Mouse (Mus musculus) liver, embryonic 14.5 days (tissue): ENCODE results near the gene Psd. TPM values are rescaled to one million over a fixed set of nuclear protein-coding genes. Genes with fewer than 3 reads are reported as not detected.

Experiments used
- ATAC-seq: fragments of 200-750 bp; cut with Nextera tagmentation; 2 replicates; pipeline ENCODE4 v1.8.0; 2017; ENCODE audit warnings: moderate number of reproducible peaks, mild to moderate bottlenecking, moderate library complexity; ENCODE audit not compliant: insufficient read depth
- DNase-seq, 3 experiments: peaks; one replicate each; pipeline ENCODE4 v3.0.0-alpha.2; 2012 to 2013; ENCODE audit warnings: low read depth in 3 of 3, low spot score in 3 of 3
- H3K27ac ChIP-seq: fragments of 300-500 bp; sonication (generic); 2 replicates; pipeline ENCODE4 v1.5.1; 2014; ENCODE audit warnings: moderate library complexity, mild to moderate bottlenecking, control low read depth, inconsistent platforms
- H3K27me3 ChIP-seq: fragments of 300-500 bp; sonication (generic); 2 replicates; pipeline ENCODE4 v1.6.1; 2014; ENCODE audit warnings: mild to moderate bottlenecking, low read length, moderate library complexity; ENCODE audit not compliant: control insufficient read depth, insufficient read depth
- H3K36me3 ChIP-seq: fragments of 300-500 bp; sonication (generic); replicated peaks from 2 replicates; pipeline ENCODE4 v1.6.1; 2014; ENCODE audit warnings: low read depth; ENCODE audit not compliant: control insufficient read depth, insufficient read depth
- H3K4me1 ChIP-seq, 2 experiments: fragments of 200-500 bp in 1 of 2; fragments of 300-500 bp in 1 of 2; sonication (generic) in 1 of 2; replicated peaks; 2 replicates each; pipeline ENCODE4 v1.6.1; 2012 to 2014; ENCODE audit warnings: antibody characterized with exemption in 1 of 2, inconsistent platforms in 1 of 2, low read length in 1 of 2; ENCODE audit not compliant: control insufficient read depth in 2 of 2, insufficient read depth in 2 of 2
- H3K4me2 ChIP-seq: fragments of 300-500 bp; sonication (generic); 2 replicates; pipeline ENCODE4 v1.6.1; 2014; ENCODE audit warnings: low read depth, mild to moderate bottlenecking, control low read depth, moderate library complexity
- H3K4me3 ChIP-seq, 2 experiments: fragments of 200-500 bp in 1 of 2; fragments of 300-500 bp in 1 of 2; sonication (generic) in 1 of 2; 2 replicates each; pipeline ENCODE4 v1.5.1; 2012 to 2014; ENCODE audit warnings: low read depth in 2 of 2, low read length in 2 of 2, mild to moderate bottlenecking in 2 of 2, control low read depth in 1 of 2, inconsistent platforms in 1 of 2, moderate library complexity in 1 of 2; ENCODE audit not compliant: insufficient read depth in 1 of 2
- H3K9ac ChIP-seq: fragments of 300-500 bp; sonication (generic); replicated peaks from 2 replicates; pipeline ENCODE4 v1.6.1; 2014; ENCODE audit warnings: mild to moderate bottlenecking, control low read depth, moderate library complexity
- H3K9me3 ChIP-seq: fragments of 300-500 bp; sonication (generic); 2 replicates; pipeline ENCODE4 v1.6.1; 2016; ENCODE audit warnings: low read length, mixed read lengths; ENCODE audit not compliant: control insufficient read depth
- CTCF ChIP-seq: IDR thresholded peaks from 2 replicates; pipeline ENCODE4 v1.5.1; 2016; ENCODE audit warnings: antibody characterized with exemption, low read depth, control low read depth
- EP300 ChIP-seq: IDR thresholded peaks from 2 replicates; pipeline ENCODE4 v1.6.1; 2016; ENCODE audit warnings: antibody characterized with exemption, low read depth
- WGBS: fragments of 180-500 bp; shearing (Covaris S2); extraction: QIAGEN DNeasy Blood & Tissue Kit; methylation state at CpG from one replicate; pipeline ENCODE4 v1.1.7; 2014; ENCODE audit not compliant: insufficient replicate concordance; 5-methylcytosine and 5-hydroxymethylcytosine counted together
- polyA plus RNA-seq, 2 experiments: library from polyadenylated mRNA; depleted of rRNA in 1 of 2; stranded (reverse) in 1 of 2; unstranded in 1 of 2; fragments of >200 nt; fragmentation: Nextera tagmentation in 1 of 2; extraction: Ambion mirVana in 1 of 2; gene quantifications; 2 replicates each; pipeline versions ENCODE4 v1.2.1 to v1.2.3; 2012 to 2014

The Psd gene
- polyA plus RNA-seq, 2 experiments: 4.9 TPM

DNA sequence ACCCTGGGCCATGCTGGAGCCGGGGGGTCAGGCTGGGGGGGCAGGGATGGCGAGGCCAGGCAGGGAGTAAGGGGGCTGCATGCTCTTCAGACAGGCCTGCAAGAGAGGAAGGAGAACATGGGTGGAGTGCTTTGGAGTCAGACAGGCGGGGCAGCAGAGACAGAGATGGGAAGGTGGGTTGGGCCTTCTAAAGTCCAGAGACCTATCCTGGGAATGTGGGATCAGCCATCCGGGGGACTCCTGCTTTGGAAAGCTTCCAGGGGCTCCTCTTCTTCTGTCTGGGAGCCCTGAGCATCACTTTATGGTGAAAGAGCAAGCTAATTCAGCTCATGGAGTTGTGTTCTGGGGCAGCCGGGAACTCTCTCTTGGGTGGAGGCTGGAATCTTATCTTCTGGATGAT, 2.0 kb downstream of the Psd start:
- no peak overlapping the region for H3K9ac ChIP-seq
- TF ChIP-seq CTCF: no peak
- no peak for TF ChIP-seq EP300
- H3K4me1 ChIP-seq: peaks cover 13 to 20% of the 10 kb centered on the region in 2 experiments
- no peaks in the 10 kb centered on the region for H3K36me3 ChIP-seq
- 48% methylated on average over 5 of the region's 5 CpGs for WGBS
- DNase-seq (no peak), ATAC-seq (no peak)
- H3K27ac ChIP-seq: no peak overlapping the region
- no peak overlapping the region for H3K4me3 ChIP-seq
- H3K27me3 ChIP-seq: peaks cover 77% of the 10 kb centered on the region
- no peaks in the 10 kb centered on the region for H3K9me3 ChIP-seq
- H3K4me2 ChIP-seq: no peak overlapping the region

DNA sequence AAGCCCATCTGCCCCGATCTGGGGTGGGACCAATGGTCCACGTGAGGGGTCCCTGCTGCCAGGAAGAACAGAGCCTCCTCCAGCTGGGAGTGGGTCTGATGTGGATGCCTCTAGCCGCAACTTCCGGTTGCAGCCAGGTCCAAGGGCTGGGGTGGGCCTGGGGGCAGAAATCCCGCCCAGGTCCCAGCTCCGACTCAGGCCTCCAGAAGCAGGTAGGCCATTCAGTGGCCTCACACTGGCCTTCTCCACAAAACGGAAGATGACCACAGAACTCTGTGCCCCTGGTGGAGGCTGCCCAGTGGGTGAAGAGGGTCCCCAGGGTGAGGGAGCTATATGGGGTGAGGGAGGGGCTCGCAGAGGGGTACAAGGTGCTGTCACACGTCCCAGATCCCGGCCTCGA, 2.6 kb downstream of the Psd start:
- Histone ChIP-seq H3K4me3 (no peak overlapping the region), H3K27ac (no peak overlapping the region), H3K4me2 (no peak overlapping the region), H3K9ac (no peak overlapping the region), H3K27me3 (peaks cover 82% of the 10 kb centered on the region), H3K36me3 (no peaks in the 10 kb centered on the region), H3K9me3 (no peaks in the 10 kb centered on the region), H3K4me1 (peaks cover 10 to 14% of the 10 kb centered on the region in 2 experiments)
- no peak for ATAC-seq
- TF ChIP-seq EP300 (no peak), CTCF (no peak)
- DNase-seq: no peak
- 47% methylated on average over 11 of the region's 11 CpGs for WGBS

DNA sequence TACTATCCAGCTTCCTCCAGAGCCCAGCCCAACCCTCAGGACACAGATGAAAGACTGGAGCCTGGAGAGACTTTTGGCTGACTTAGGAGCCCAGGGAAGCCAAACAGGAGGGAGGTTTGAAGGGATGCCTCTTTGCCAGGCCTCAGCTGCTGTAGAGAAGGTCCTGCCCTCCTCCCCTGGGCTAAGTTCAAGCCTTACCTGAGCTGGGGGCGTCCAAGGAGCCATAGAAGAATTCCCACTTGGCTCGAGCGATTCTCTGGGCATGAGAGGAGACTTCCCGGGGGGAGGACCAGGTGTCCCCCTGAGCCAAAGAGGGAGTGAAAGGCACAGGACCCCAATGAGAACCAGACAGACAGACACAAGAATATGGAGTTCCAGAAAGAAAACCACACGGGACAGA, 3.2 kb downstream of the Psd start:
- ATAC-seq (no peak), DNase-seq (no peak)
- Histone ChIP-seq H3K4me1 (peaks cover 9 to 11% of the 10 kb centered on the region in 2 experiments), H3K4me3 (no peak overlapping the region), H3K4me2 (no peak overlapping the region), H3K27me3 (peaks cover 89% of the 10 kb centered on the region), H3K9ac (no peak overlapping the region), H3K9me3 (no peaks in the 10 kb centered on the region), H3K36me3 (no peaks in the 10 kb centered on the region), H3K27ac (no peak overlapping the region)
- TF ChIP-seq EP300 (no peak), CTCF (no peak)
- 52% methylated on average over 5 of the region's 5 CpGs for WGBS

DNA sequence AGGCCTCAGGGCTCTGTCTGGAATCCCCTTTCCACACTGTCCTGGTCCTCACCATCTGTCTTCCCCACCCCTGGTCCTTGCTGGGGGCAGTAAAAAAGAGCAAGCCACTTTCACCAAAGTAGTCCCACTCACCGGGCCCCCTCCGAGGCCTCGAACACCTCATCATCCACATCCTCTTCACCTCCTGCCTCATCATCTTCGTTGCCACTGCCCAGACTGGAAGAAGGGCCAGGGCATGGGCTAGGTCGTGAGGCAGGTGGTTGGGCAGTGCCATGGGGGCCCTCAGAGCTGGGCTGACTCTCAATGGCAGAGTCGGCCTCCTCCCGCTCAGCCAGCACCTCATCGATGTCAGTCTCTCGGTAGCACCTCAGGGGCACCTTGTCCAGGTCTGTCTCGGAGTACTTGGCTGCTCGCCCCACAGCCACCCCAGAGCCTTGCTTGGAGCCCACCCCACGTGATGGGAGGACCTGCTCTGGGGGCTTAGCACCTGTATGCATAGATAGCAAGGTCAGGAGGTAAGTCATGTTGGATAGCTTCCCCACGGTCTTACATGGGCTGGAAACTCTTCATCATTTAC, 3.9 kb downstream of the Psd start:
- Histone ChIP-seq H3K4me2 (no peak overlapping the region), H3K9ac (no peak overlapping the region), H3K36me3 (no peaks in the 10 kb centered on the region), H3K27me3 (peaks cover 95% of the 10 kb centered on the region), H3K4me3 (no peak overlapping the region), H3K9me3 (no peaks in the 10 kb centered on the region), H3K4me1 (peaks cover 9 to 11% of the 10 kb centered on the region in 2 experiments), H3K27ac (no peak overlapping the region)
- no peak for DNase-seq
- no peak for ATAC-seq
- 55% methylated on average over 13 of the region's 13 CpGs for WGBS
- TF ChIP-seq EP300 (no peak), CTCF (no peak)

DNA sequence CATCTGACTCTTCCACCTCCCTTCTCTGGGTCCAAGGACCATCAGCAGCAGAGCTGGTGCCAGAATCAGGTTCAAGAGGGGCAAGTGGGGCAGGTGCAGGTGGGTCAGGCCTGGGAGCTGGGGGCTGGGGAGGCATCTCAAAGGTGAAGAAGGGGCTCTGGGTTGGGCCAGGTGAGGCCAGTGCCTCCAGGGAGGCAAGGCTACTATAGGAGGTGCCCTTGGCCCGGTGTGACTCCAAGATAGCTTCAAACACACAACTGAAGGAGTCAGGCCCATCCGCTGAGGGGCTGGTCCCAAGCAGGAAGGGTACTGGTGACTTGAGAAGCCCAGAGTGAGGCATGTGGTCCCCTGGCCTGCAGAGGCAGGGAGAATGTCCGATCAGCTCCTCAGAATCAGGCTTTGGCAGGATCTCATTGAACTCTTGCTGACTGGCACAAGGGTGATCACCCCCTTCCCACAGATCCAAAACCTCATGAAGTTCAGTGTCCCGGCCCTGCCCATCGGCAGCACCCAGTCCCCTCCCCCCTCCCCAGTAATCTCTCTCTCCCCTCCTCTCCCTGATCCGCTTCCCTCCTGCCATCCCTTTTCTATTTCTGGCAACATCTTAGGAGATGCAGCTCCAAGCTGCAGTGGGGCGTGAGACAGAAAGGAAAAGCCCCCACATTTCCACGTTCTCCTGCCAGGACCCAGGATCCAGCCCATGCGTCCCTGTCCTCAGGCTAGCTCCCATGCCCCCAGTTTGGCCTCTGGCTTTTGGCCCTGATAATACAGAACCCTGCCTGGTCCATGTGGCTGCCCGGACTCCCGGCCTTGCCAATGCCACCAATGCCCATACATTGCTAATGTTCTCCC, 4.6 kb downstream of the Psd start:
- Histone ChIP-seq H3K27ac (no peak overlapping the region), H3K4me3 (no peak overlapping the region), H3K36me3 (no peaks in the 10 kb centered on the region), H3K9me3 (no peaks in the 10 kb centered on the region), H3K4me1 (peaks cover 4 to 6% of the 10 kb centered on the region in 2 experiments), H3K27me3 (peaks cover 99% of the 10 kb centered on the region), H3K9ac (no peak overlapping the region), H3K4me2 (no peak overlapping the region)
- TF ChIP-seq EP300 (no peak), CTCF (no peak)
- WGBS: 44% methylated on average over 11 of the region's 11 CpGs
- no peak for DNase-seq
- ATAC-seq: no peak; the same call in 1 of the 2 replicates
